Mouse (Mus musculus) C2C12 (cell line): ENCODE results near the gene Serpinf2. TPM values are rescaled to one million over a fixed set of nuclear protein-coding genes. Genes with fewer than 3 reads are reported as not detected.

Experiments used
- H3K27me3 ChIP-seq: one replicate; pipeline ENCODE4 v1.6.1; 2011; ENCODE audit not compliant: control insufficient read depth, insufficient read depth, insufficient read length
- H3K36me3 ChIP-seq: one replicate; pipeline ENCODE4 v1.6.1; 2011; ENCODE audit not compliant: control insufficient read depth, insufficient read depth
- H3K4me3 ChIP-seq: one replicate; pipeline ENCODE4 v1.5.1; 2011; ENCODE audit warnings: mild to moderate bottlenecking, control low read depth; ENCODE audit not compliant: poor library complexity, insufficient read depth, severe bottlenecking
- H3K79me2 ChIP-seq: one replicate; pipeline ENCODE4 v1.6.1; 2011; ENCODE audit not compliant: control insufficient read depth, insufficient read depth
- H3K79me3 ChIP-seq: one replicate; pipeline ENCODE4 v1.6.1; 2011; ENCODE audit warnings: low read depth, control low read depth
- H3ac ChIP-seq: one replicate; pipeline ENCODE3; 2011; ENCODE audit warnings: low read depth; ENCODE audit not compliant: control insufficient read depth, insufficient read length
- CEBPB ChIP-seq: IDR thresholded peaks from one replicate; pipeline ENCODE4 v1.6.1; 2011; ENCODE audit warnings: low read depth, mild to moderate bottlenecking, control low read depth, moderate library complexity
- CTCF ChIP-seq: IDR thresholded peaks from one replicate; pipeline ENCODE4 v1.5.1; 2011; ENCODE audit not compliant: control insufficient read depth, insufficient read depth, insufficient read length
- FOSL1 ChIP-seq: IDR thresholded peaks from one replicate; pipeline ENCODE4 v1.8.0; 2011; ENCODE audit warnings: mild to moderate bottlenecking, low read length; ENCODE audit not compliant: poor library complexity, insufficient read depth, severe bottlenecking
- MAX ChIP-seq: IDR thresholded peaks from one replicate; pipeline ENCODE4 v1.6.1; 2011; ENCODE audit warnings: mild to moderate bottlenecking, control low read depth
- MYOD1 ChIP-seq: IDR thresholded peaks from one replicate; pipeline ENCODE4 v1.6.1; 2011; ENCODE audit warnings: low read depth; ENCODE audit not compliant: control insufficient read depth, insufficient read length
- MYOG ChIP-seq: IDR thresholded peaks from one replicate; pipeline ENCODE4 v1.6.1; 2011; ENCODE audit not compliant: control insufficient read depth, insufficient read length; ENCODE audit errors: extremely low read depth
- USF1 ChIP-seq: IDR thresholded peaks from one replicate; pipeline ENCODE4 v1.6.1; 2011; ENCODE audit warnings: low read depth, mild to moderate bottlenecking, control low read depth, moderate library complexity
- polyA plus RNA-seq: library from polyadenylated mRNA; unstranded; fragments of >200 nt; fragmentation: generic; extraction: Trizol; gene quantifications from one replicate; pipeline ENCODE4 v1.2.1, GENCODE M21; 2012; ENCODE audit warnings: missing spikeins

Gene Serpinf2
- polyA plus RNA-seq, 1 experiment: 0.07 TPM

GRCm38 (mm10) chr11:75424459-75424858 is 14.9 kb downstream of the Serpinf2 start:
- H3K79me3 ChIP-seq: peaks cover 19% of the 10 kb centered on the region
- H3K27me3 ChIP-seq: no peaks in the 10 kb centered on the region
- no peak overlapping the region for H3ac ChIP-seq
- H3K79me2 ChIP-seq: peaks cover 30% of the 10 kb centered on the region
- no peaks in the 10 kb centered on the region for H3K36me3 ChIP-seq
- H3K4me3 ChIP-seq: no peak overlapping the region
- TF ChIP-seq MYOG: no peak
- no peak for TF ChIP-seq MAX
- TF ChIP-seq CTCF: no peak
- no peak for TF ChIP-seq MYOD1
- no peak for TF ChIP-seq USF1
- no peak for TF ChIP-seq CEBPB
- TF ChIP-seq FOSL1: no peak

DNA sequence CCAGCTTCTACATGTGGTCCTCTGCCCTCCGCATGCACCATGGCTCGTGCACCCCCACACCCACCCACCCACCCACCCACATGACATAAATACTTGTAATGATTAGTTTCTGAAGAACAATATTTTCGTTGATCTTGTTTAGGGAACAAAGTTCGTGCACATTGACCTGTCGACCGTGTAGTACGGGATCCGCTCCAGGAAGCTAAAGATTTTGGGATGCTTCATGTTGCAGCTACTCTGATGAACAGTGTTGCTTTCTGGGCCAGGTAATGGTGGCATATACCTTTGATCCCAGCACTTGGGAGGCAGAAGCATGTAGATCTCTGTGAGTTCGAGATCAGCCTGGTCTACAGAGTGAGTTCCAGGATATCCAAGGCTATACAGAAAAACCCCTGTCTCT is 15.4 kb downstream of the Serpinf2 start:
- Histone ChIP-seq H3ac (no peak overlapping the region), H3K4me3 (no peak overlapping the region), H3K79me3 (peaks cover 19% of the 10 kb centered on the region), H3K79me2 (peaks cover 30% of the 10 kb centered on the region), H3K27me3 (no peaks in the 10 kb centered on the region), H3K36me3 (no peaks in the 10 kb centered on the region)
- TF ChIP-seq MYOD1: no peak
- no peak for TF ChIP-seq MYOG
- TF ChIP-seq USF1: no peak
- TF ChIP-seq MAX: no peak
- TF ChIP-seq CTCF: no peak
- no peak for TF ChIP-seq CEBPB
- TF ChIP-seq FOSL1: no peak

DNA sequence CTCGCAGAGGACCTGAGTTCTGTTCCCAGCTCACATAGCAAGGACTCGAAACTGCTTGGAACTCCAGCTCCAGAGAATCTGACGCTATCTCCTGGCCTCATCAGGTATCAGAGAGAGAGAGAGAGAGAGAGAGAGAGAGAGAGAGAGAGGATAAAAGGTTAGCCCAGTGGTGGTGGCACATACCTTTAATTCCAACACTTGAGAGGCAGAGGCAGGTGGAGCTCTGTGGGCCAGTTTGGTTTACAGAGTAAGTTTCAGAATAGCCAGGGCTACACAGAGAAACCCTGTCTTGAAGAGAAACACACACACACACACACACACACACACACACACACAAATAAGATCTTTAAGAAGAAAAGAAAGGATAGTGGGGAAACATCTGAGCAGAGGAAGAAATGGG is 16.3 kb downstream of the Serpinf2 start:
- H3K36me3 ChIP-seq: peaks cover 3% of the 10 kb centered on the region
- no peak overlapping the region for H3K4me3 ChIP-seq
- peaks cover 24% of the 10 kb centered on the region for H3K79me3 ChIP-seq

GRCm38 (mm10) chr11:75422013-75422792 is 17.2 kb downstream of the Serpinf2 start, which contains the start of gene Serpinf1:
Gene Serpinf1 (minus strand): TSS chr11:75422701.
- Histone ChIP-seq H3K36me3 (peaks cover 10% of the 10 kb centered on the region), H3K79me2 (peaks cover 45% of the 10 kb centered on the region), H3K4me3 (peak within 1 kb of the TSS; percentile 59), H3ac (peak within 1 kb of the TSS; percentile 91), H3K79me3 (peaks cover 25% of the 10 kb centered on the region), H3K27me3 (no peaks in the 10 kb centered on the region)
- TF ChIP-seq CTCF: no peak
- no peak for TF ChIP-seq MYOD1
- TF ChIP-seq CEBPB: peak; percentile 90
- TF ChIP-seq MYOG: no peak
- peak; percentile 54 for TF ChIP-seq MAX
- no peak for TF ChIP-seq FOSL1
- no peak for TF ChIP-seq USF1

More for the DNA sequence above, 16.3 kb downstream of the Serpinf2 start:
- H3K27me3 ChIP-seq: no peaks in the 10 kb centered on the region
- TF ChIP-seq MYOD1 (peak; percentile 71), MAX (no peak), MYOG (no peak), CTCF (no peak)
- H3ac ChIP-seq: no peak overlapping the region
- peaks cover 36% of the 10 kb centered on the region for H3K79me2 ChIP-seq

DNA sequence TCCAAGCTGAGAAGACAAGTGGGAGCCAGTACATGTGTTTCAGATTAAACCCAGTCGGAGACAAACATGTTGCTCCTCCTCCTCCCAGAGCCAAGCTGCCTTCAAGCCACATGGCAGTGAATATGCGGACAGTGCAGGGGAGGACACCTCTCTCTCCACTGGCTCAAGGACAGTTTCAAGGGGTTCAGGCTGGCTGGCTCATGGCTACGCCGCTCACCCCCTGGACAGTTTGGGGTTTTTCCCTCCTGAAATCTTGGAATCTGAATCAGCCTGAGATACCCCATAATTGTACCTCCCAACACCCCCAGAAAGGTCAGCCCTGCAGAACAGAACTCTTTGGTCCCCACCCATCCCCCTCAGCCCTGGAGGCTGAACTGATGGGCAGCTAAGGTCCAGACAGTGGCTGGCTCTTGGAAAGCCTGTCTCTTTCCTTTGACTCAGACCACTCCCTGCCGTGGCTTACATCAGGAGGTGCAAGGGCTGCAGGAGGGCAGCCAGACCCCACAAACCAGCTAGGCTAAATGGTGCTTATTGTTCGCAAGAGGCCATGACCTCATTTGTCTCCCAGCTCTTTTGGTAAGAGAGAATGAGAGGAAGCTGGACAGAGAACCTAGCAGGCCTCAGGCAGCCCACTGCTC is 17.9 kb downstream of the Serpinf2 start:
- no peaks in the 10 kb centered on the region for H3K27me3 ChIP-seq
- H3K79me3 ChIP-seq: peaks cover 25% of the 10 kb centered on the region
- peaks cover 16% of the 10 kb centered on the region for H3K36me3 ChIP-seq
- peaks cover 47% of the 10 kb centered on the region for H3K79me2 ChIP-seq
- peak overlapping the region; percentile 91 for H3ac ChIP-seq
- peak overlapping the region; percentile 59 for H3K4me3 ChIP-seq
- TF ChIP-seq CTCF (no peak), CEBPB (no peak), MAX (no peak), USF1 (no peak), MYOG (no peak), FOSL1 (no peak), MYOD1 (no peak)
